Mouse (Mus musculus) stomach, postnatal 0 days (tissue): ENCODE measurements around the gene Caps2.
"Not testable (repeated sequence)": the region's sequence is repeated elsewhere in the genome, so short reads cannot be mapped to it uniquely, and the experiment has no call there.

ENCODE experiments used
- CTCF ChIP-seq: IDR thresholded peaks from 2 replicates; pipeline ENCODE4 v1.5.1; 2016; ENCODE audit warnings: antibody characterized with exemption, low read depth, mild to moderate bottlenecking, moderate library complexity
- EP300 ChIP-seq: optimal IDR thresholded peaks from 2 replicates; pipeline ENCODE3; 2016; ENCODE audit warnings: antibody characterized with exemption

DNA sequence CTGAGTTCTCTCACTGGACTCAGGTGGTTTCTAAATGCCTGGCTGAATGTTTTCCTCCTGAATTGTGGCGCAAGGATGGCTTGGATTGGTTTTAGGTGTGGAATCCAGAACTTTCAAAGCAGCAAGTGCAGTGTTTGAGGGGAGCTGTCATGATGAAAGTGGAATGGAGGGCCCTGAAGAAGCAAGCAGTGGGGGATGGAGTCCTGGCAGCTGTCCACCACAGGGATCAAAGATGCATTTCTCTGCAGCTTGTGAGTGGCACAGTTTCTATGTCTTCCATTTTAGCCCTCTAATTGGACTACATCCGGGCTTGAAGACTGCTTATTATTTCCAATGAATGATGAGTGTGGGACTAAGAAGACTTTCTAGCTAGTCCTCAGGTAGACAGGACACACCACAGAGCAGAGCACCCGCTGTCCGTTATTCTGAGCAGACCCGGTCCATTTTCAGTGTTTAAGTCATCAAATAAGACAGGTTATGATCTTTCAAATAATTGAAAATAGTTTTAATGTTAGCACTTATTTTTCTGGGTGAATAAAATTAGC is 72.0 kb downstream of the Caps2 start:
- TF ChIP-seq CTCF, EP300: not testable (repeated sequence)
